Comparison of ENCODE assay signal across 10 mouse cellular contexts in genomic region chr4:41480254-41480653, GRCm38 (mm10). TPM values are rescaled to one million over a fixed set of nuclear protein-coding genes. Genes with fewer than 3 reads are reported as not detected.
A peak's percentile ranks its signal among the peaks of the same experiment; 100 is the strongest.
DNase-seq lines count a peak whose midpoint lies in the region; ATAC-seq and TF ChIP-seq lines count a peak whose summit lies in the region.
"Had no signal": no experiment of that assay in that cellular context is flagged by ENCODE, and none has a peak within 500 bp of the region (broad histone marks: within the 10 kb centered on the region; RNA-seq: fewer than 3 reads in every experiment).

No protein-coding gene starts in this region.

- H3K4me1 ChIP-seq in heart, adult 2 months (ENCODE audit: control insufficient read depth, insufficient read depth, low read length), result peaks cover 3% of the 10 kb centered on the region; the same call in 1 of the 2 replicates
- no peaks in the 10 kb centered on the region for H3K4me1 ChIP-seq in heart, embryonic 10.5 days
- peaks cover 9% of the 10 kb centered on the region for H3K4me1 ChIP-seq in forebrain, embryonic 13.5 days

- no peak for TF ChIP-seq POLR2A in heart, adult 2 months (IDR thresholded peaks at IDR 0.05; ENCODE audit: insufficient read depth, low read depth, low read length)

- peak overlapping the region; percentile 20 for H3K27ac ChIP-seq in heart, adult 2 months
- H3K27ac ChIP-seq in heart, embryonic 10.5 days, result no peak overlapping the region
- no peak overlapping the region for H3K27ac ChIP-seq in forebrain, embryonic 13.5 days

- TF ChIP-seq CTCF in heart, adult 2 months (IDR thresholded peaks at IDR 0.05), result no peak

- no peaks in the 10 kb centered on the region for H3K79me2 ChIP-seq in heart, adult 2 months (replicated peaks; ENCODE audit: control insufficient read depth, insufficient read depth, low read length)

- intact Hi-C loops in heart, adult 2 months (cut with DNase I), result no loop called here

- no peaks in the 10 kb centered on the region for H3K9me3 ChIP-seq in heart, embryonic 10.5 days
- H3K9me3 ChIP-seq in forebrain, embryonic 13.5 days (replicated peaks), result no peaks in the 10 kb centered on the region

- WGBS in heart, adult 2 months, result 65% methylated on average over 8 of the region's 8 CpGs
- WGBS in heart, embryonic 10.5 days, result 84% methylated on average over 8 of the region's 8 CpGs
- WGBS in forebrain, embryonic 13.5 days, result 90% methylated on average over 8 of the region's 8 CpGs

- no peaks in the 10 kb centered on the region for H3K36me3 ChIP-seq in heart, adult 2 months (ENCODE audit: control insufficient read depth, insufficient read depth, low read length)
- peaks cover 29% of the 10 kb centered on the region for H3K36me3 ChIP-seq in heart, embryonic 10.5 days
- peaks cover 26% of the 10 kb centered on the region for H3K36me3 ChIP-seq in forebrain, embryonic 13.5 days (ENCODE audit: poor library complexity, severe bottlenecking)

- no peak overlapping the region for H3K9ac ChIP-seq in heart, adult 2 months (ENCODE audit: low read depth, low read length)
- H3K9ac ChIP-seq in forebrain, embryonic 13.5 days, result no peak overlapping the region
- H3K9ac ChIP-seq: lung, embryonic 14.5 days had no signal

- ATAC-seq in forebrain, embryonic 13.5 days, result no peak

- H3K27me3 ChIP-seq in heart, adult 2 months (ENCODE audit: control insufficient read depth, insufficient read depth, low read length), result no peaks in the 10 kb centered on the region
- no peaks in the 10 kb centered on the region for H3K27me3 ChIP-seq in heart, embryonic 10.5 days (ENCODE audit: insufficient read depth, poor library complexity, severe bottlenecking)
- no peaks in the 10 kb centered on the region for H3K27me3 ChIP-seq in forebrain, embryonic 13.5 days

- H3K4me2 ChIP-seq in forebrain, embryonic 13.5 days, result no peak overlapping the region
- H3K4me2 ChIP-seq: lung, embryonic 14.5 days had no signal

- H3K4me3 ChIP-seq in heart, adult 2 months, result no peak overlapping the region
- no peak overlapping the region for H3K4me3 ChIP-seq in heart, embryonic 10.5 days
- H3K4me3 ChIP-seq in forebrain, embryonic 13.5 days, result no peak overlapping the region

- peak; percentile 79 to 84 for DNase-seq in heart, adult 2 months
- DNase-seq in heart, embryonic 10.5 days (ENCODE audit: low spot score), result no peak
- DNase-seq in urinary bladder, postnatal 36 days (ENCODE audit: low spot score in 2 of 2), result peak; percentile 40 to 81
- no peak for DNase-seq in urinary bladder, postnatal 10 days (ENCODE audit: low spot score)
- peak; percentile 67 for DNase-seq in heart, postnatal 4 days
- DNase-seq in layer of hippocampus, postnatal 10 days (ENCODE audit: low spot score in 2 of 2), result no peak
- DNase-seq in c-Kit-positive CD71-positive TER-119-positive erythroid progenitor cells, embryonic 14.5 days (ENCODE audit: low spot score), result no peak
- DNase-seq: lung, embryonic 14.5 days; thymus, postnatal 14 days had no signal

- TF ChIP-seq EP300 in heart, adult 2 months (IDR thresholded peaks at IDR 0.05; ENCODE audit: insufficient read depth, low read depth, low read length), result no peak

RNA-seq across cellular contexts. Expression of gene Nudt2, which starts 15.3 kb away (rescaled TPM):
- total RNA-seq in heart, adult 2 months (2021), result 10 to 100 TPM; 27.5 to 30.8 TPM
- 28.9 and 41.9 TPM in 2 replicates for polyA plus RNA-seq in heart, adult 2 months (2012; rRNA removed)
- polyA plus RNA-seq in heart, embryonic 10.5 days (2016; fragmentation: Nextera tagmentation; extraction: Ambion mirVana), result 48.1 and 56.6 TPM in 2 replicates
- total RNA-seq in heart, postnatal 4 days (2021), result 10 to 100 TPM; 26.9 to 27.0 TPM
- polyA plus RNA-seq in forebrain, embryonic 13.5 days (2015; fragmentation: Nextera tagmentation; extraction: Ambion mirVana), result 62.2 and 72.8 TPM in 2 replicates
- 10 to 100 TPM; 33.9 to 36.0 TPM for total RNA-seq in layer of hippocampus, postnatal 10 days (2021)

RNA-seq across cellular contexts. Expression of gene Kif24, which starts 15.6 kb away (rescaled TPM):
- under 1 TPM; 0.10 to 0.70 TPM for total RNA-seq in heart, adult 2 months (2021)
- polyA plus RNA-seq in heart, adult 2 months (2012; rRNA removed), result 0.29 and 0.41 TPM in 2 replicates
- 6.9 and 9.1 TPM in 2 replicates for polyA plus RNA-seq in heart, embryonic 10.5 days (2016; fragmentation: Nextera tagmentation; extraction: Ambion mirVana)
- 1 to 10 TPM; 4.4 to 4.6 TPM for total RNA-seq in heart, postnatal 4 days (2021)
- 8.9 and 9.7 TPM in 2 replicates for polyA plus RNA-seq in forebrain, embryonic 13.5 days (2015; fragmentation: Nextera tagmentation; extraction: Ambion mirVana)
- 1 to 10 TPM; 2.0 to 2.3 TPM for total RNA-seq in layer of hippocampus, postnatal 10 days (2021)

RNA-seq across cellular contexts. Expression of gene AI464131, which starts 22.6 kb away (rescaled TPM):
- total RNA-seq in heart, adult 2 months (2021), result 10 to 100 TPM; 11.6 to 12.0 TPM
- polyA plus RNA-seq in heart, adult 2 months (2012; rRNA removed), result 7.6 and 11.0 TPM in 2 replicates
- 2.9 and 3.2 TPM in 2 replicates for polyA plus RNA-seq in heart, embryonic 10.5 days (2016; fragmentation: Nextera tagmentation; extraction: Ambion mirVana)
- total RNA-seq in heart, postnatal 4 days (2021), result 10 to 100 TPM in 1 of 2 experiments, 1 to 10 TPM in 1; 9.2 to 10.7 TPM
- 3.0 and 3.1 TPM in 2 replicates for polyA plus RNA-seq in forebrain, embryonic 13.5 days (2015; fragmentation: Nextera tagmentation; extraction: Ambion mirVana)
- 10 to 100 TPM; 44.8 TPM for total RNA-seq in layer of hippocampus, postnatal 10 days (2021)

RNA-seq across cellular contexts. Expression of gene 1110017D15Rik, which starts 36.9 kb away (rescaled TPM):
- not detected for total RNA-seq in heart, adult 2 months (2021)
- 0.94 and 3.2 TPM in 2 replicates for polyA plus RNA-seq in heart, adult 2 months (2012; rRNA removed)
- 1.0 TPM in 1 of 2 replicates, not detected in the other for polyA plus RNA-seq in heart, embryonic 10.5 days (2016; fragmentation: Nextera tagmentation; extraction: Ambion mirVana)
- total RNA-seq in heart, postnatal 4 days (2021), result not detected
- 9.1 and 14.3 TPM in 2 replicates for polyA plus RNA-seq in forebrain, embryonic 13.5 days (2015; fragmentation: Nextera tagmentation; extraction: Ambion mirVana)
- total RNA-seq in layer of hippocampus, postnatal 10 days (2021), result 10 to 100 TPM in 1 of 2 experiments, 1 to 10 TPM in 1; 8.0 to 10.0 TPM

Comparison
In these comparisons a context has a peak if more than half of its experiments do, and no peak if none do; other contexts are left out.
1. DNase-seq: peak in heart, adult 2 months (2 of 2), urinary bladder, postnatal 36 days (2 of 2) and heart, postnatal 4 days (single experiment); none in heart, embryonic 10.5 days (single experiment), urinary bladder, postnatal 10 days (single experiment), layer of hippocampus, postnatal 10 days (0 of 2) and c-Kit-positive CD71-positive TER-119-positive erythroid progenitor cells, embryonic 14.5 days (single experiment).